Mouse (Mus musculus): ENCODE data around the gene Eef1e1. TPM values are rescaled to one million over a fixed set of nuclear protein-coding genes. Genes with fewer than 3 reads are reported as not detected.
"Not testable (repeated sequence)": the region's sequence is repeated elsewhere in the genome, so short reads cannot be mapped to it uniquely, and the experiment has no call there.

The Eef1e1 gene
- total RNA-seq, 2 experiments from 2014 or later = 20.3 to 24.9 TPM

DNA sequence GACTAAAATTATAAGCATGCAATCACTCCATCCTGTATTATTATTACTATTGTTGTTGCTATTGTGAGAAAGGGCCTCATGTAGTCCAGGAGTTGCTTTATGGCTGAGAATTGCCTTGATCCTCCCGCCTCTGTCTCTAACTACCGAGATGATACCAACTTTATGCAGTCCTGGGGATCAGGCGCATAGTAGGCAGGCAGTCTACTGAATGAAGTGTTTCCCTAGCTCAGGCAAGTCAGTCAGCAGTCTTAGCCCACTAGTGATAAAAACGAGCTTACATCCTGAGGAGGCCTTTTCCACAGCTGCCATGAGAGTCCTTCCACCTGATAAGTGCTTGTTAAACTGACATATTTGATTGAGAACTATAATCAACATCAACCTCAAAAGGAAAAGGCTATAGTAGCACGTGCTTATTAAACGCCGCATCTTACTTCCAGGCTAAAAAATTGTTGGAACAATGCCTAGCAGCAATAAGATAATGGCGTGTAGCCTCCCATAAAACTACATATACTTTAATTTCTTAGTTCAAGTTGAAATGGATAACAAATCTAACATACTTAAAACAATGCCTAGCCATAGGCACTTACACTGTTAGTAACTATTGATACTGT lies 34.5 kb downstream of the Eef1e1 start:
- DNase-seq = no peak

DNA sequence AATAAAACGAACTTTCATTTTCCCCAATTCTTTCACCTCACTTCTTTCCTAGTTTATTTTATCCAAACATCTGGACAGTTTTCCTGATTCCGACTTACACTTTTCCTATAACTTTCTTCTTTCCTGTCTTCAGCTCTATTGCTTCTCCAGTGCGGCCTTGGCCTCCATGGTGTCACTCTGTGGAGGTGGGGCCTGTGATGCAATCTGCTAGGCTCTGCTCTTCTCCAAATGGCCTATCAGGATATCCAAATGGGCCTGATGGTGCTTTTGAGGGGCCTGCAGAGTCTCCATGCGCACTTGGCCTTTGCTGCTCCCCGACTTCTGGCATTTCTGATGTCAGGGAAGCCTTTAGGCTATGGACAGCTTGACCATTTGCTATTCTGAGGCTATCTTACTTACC lies 35.6 kb downstream of the Eef1e1 start:
- no peak for DNase-seq

DNA sequence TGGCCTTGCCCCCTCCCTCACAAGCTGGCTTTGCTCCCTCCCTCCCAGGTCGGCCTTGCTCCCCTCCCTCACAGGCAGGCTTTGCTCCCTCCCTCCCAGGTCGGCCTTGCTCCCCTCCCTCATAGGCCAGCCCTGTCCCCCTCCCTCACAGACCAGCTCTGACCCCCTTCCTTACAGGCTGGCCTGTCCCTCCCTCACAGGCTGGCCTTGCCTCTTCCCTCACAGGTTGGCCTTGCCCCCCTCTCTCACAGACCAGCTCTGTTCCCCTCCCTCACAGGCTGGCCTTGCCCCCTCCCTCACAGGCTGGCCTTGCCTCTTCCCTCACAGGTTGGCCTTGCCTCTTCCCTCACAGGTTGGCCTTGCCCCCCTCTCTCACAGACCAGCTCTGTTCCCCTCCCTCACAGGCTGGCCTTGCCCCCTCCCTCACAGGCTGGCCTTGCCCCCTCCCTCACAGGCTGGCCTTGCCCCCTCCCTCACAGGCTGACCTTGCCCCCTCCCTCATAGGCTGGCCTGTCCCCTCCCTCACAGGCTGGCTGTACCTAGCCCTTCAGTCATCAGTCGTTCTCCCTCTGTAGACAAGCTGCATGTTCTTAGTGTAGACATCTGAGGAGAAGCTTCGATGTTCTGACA lies 40.7 kb downstream of the Eef1e1 start:
- DNase-seq = not testable (repeated sequence)

DNA sequence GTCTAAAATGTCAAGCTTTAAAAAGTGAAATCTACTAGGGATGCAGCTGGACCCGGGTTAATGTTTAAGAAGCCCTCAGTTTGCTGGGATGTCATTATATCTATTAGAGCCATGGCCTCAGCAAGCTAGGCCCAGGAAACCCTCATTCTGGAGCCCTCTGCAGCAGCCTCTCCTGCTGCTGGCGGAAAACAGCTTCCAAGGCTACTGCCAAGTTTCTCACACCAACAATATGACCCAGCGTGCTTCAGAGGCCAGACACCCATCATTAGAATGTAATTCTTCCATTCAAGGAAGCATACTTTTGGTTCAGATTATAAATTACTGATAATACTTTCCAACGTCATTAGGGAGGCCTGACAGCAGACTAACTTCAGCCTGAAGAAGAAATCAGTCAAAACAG lies 42.0 kb downstream of the Eef1e1 start:
- DNase-seq = no peak

DNA sequence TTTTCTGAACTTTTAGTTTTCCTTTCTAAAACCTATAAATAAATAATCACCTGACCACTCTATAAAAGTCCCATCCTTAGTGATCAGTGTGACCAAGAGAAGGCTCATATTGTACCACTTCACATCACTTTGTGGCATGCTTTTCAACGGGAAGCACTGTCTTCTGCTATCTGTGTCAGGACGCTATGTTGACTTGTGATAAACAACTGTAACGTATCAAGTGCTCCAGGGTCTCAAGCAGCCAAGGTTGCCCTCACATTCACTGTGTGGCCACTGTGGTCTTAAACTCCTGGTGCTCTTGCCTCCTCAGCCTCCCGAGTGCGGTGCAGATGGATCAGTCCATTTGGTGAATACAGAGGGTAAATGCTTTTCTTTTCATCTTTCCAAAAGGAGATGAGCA lies 43.2 kb downstream of the Eef1e1 start:
- DNase-seq = no peak

DNA sequence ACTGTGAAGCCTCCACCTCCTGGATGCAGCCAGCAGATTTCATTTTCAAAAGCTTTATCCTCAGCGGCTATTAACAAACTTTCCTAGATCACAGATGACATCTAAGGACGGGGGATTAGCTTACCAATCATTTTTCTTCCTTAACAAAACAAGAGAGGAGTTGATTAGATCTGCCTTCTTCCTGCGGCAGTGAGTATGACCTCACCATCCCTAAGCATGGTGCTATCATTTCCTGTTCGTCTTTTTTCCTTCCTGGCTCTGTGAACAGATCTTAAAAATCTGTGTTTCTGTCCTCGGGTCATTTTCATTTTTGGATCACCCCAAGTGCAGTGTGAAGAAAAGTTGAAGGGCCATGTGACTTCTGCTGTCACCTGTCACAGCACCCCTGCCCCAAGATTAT lies 44.6 kb downstream of the Eef1e1 start:
- DNase-seq = no peak

DNA sequence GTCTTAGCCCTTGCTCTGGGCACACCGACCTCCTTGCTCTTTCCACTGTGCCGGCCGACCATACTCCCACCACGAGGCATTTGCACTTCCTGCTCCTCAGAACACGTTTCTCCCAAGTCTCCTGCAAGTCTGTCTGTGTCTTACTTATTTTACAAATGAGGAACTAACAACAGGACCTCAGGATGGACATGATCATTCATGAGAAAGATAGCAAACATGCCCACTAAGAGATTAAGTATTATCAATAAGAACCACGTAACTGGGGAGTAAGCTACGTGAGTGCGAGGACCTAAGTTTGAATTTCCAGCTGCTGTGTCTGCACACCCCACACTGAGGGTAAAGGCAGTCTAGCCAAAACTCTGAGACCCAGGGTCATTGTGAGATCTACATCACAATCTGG lies 45.3 kb downstream of the Eef1e1 start:
- no peak for DNase-seq

DNA sequence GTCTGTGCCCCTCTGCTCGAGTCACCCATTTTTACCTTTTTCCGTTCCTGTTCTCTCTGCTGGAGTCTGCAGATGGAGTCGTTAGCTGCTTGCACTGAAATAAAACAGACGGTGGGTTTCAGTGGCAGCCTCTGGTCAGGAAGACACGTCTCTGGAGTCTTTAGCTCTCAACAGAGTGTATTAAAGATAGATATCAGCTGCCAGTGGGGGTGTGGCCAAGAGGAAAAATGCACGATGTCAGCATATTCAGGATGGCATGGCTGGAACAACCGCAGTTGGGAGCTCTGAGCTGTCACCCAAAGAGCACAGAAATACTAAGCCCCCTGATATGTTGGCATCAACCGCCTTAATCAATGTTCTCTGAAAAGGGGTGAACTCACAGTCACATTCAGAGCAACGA lies 46.2 kb downstream of the Eef1e1 start:
- no peak for DNase-seq

DNA sequence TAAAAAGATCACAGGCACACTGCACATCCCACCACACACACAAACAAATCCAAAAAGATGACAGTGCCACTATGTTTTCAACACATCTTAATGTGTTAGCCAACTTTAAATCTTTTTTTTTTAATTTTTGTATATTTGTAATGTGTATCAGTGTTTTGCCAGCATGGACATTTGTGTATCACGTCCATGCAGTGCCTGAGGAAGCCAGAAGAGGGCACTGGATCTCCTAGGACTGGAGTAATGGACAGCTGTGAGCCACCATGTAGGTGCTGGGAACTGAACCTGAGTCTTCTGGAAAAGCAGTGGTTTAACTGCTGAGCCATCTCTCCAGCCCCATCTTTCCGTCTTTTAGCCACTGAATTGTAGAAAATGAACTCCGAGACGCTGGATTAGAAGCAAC lies 46.7 kb downstream of the Eef1e1 start:
- no peak for DNase-seq

DNA sequence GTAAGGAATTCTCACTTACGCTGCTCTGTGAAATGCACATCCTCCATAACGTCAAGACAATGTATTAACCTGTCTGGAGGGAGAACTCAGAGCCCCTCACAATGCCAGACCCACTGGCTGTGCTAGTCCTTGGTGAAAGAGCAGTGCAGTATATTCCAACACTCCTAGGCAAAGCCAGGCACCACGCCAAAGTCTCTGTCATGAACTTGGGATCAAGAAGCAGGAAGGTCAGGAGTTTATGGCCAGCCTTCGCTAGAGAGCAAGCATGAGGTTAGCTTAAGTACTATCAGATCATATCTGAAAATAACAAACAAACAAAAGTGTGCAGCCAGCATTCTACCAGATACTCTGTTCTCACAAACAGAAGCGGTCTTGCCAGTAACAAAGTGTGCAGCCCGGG lies 48.5 kb downstream of the Eef1e1 start:
- peak; percentile 47 for DNase-seq

DNA sequence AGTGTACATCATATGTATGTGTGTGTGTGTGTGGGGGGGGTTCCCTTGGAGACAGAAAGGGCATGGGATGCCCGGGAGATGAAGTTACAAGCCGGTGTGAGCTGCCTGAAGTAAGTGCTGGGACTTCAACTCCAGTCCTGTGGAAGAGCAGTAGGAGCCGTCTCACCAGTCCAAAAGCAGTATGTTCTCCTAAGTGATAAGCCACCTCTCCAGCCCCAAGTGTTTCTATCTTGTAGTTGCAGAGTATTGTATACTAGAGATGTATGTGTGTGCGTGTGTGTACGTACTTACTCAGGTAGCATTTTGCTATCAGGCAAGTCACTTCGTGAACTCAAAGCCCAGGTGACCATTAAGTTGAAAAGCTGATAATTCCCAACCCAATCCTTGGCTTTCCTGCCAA lies 51.7 kb downstream of the Eef1e1 start:
- DNase-seq = no peak

DNA sequence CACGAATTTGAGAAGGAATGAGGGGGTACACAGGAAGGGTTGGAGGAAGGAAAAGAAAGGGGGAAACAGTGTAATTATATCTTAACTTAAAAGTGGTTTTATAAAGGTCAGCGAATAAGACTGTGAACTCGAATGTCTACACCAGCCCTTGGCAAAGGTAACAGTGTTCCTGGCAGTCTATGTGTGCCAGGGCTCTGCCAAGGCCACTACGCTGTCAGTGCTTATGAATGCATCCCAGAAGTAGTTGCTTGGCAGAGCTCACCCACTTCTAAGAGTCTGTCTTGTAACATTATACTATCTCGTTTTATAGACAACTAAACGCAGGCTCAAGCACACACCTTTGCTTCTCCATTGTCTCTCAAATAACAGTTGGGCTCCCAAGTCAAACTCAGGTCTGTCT lies 53.5 kb downstream of the Eef1e1 start:
- DNase-seq = no peak

DNA sequence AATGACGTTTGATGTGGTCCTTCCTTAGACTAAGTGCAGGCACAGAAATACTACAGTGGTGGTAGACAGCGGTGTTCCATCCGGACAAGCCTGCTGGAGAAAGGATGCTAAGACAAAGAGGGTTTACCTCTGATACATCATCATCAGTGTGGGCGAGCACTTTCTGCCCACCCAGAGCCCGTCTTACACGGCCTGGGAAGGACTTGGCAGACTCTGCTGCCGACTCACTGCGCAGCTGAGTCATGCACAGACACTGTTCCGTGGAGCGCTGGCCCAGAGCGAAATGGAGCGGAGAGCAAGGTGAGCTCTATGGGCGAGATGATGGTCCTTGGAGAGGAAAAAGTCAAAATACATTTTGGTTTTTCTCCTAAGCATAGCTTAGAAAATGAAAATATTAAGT lies 55.9 kb downstream of the Eef1e1 start:
- DNase-seq = no peak

DNA sequence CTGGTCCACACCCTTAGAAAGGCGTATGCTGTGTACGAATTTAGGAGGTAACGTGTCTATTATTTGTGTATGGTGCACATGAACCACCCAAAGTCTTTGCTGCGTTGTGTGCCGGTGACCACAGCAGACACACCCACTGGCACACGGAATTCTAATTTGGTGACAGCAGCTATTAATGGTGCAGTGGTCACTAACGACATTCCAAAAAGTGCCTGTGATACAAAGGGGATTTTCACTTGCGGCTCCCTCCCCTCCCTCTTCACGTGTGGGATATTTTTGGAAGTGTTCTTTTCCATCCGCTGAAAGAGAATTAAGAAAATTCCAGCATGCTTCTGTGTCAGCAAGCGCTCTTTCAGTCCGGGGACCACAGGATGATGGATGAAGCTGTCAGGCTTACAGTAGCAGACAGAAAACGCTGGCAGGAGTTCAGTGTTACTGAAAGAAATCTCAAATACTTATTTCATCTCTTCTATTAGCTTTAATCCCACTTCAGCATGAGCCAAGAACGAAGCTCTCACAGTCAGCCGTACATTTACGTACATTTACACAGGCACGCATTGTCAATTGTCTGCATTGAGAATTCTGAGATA lies 56.5 kb downstream of the Eef1e1 start:
- no peak for DNase-seq

DNA sequence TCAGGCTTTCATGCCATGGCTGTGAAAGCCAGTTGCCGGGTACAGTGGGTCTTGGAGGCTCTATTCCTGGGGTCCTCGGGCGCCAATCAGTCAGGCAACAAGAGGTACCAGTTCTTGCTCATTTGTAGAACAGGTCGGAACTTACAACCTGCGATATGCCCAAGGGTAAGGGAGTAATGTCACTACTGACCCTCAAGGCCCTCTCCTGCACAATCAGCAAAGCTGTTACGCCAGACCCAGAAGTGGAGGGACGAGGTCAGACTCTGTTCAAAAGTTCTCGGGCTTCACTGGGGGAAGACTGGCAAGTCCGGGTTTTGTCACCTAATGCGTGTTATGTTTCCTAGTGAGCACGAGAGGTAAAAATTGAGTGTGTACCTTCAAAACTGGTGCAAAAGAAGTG lies 58.0 kb downstream of the Eef1e1 start:
- DNase-seq = no peak

DNA sequence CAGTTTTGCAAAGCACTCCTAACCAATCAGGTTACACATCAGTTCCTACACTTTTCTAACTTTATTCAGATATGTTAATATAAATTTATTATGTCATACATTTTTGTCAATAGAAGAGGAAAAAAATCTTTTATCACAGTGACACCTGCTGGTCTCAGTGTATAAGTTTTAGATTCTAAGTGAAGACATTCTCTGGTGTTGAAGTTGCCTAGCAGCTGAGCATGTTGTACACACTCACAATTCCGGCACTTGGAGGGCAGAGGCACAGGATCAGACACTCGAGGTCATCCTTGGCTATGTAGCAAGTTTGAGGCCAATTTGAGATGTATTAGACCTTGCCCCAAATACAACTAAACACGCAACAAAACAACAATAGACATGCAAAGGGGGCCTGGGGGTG lies 61.8 kb downstream of the Eef1e1 start:
- no peak for DNase-seq

DNA sequence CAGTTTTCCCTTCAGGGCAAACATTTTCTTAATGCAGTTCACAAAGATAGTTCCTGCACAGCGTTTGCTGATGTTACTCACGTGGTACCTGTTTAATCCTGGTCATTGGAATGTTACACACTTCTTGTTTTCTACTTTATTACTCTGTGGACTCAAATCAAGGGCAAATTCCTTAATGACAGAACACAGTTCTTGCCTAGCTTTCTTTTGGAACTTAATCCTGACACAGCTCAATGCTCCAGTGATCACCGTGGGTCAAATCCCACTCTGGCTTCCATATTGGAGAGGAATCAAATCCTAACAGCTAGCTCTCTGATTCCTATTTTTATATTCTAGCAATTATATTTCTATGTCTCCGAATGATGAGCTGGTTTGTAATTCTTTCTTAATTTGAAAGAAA lies 62.4 kb downstream of the Eef1e1 start:
- no peak for DNase-seq

Other genes with a start within 250 kb of the Eef1e1 start
- gene Txndc5, start 130.2 kb downstream of the Eef1e1 start, total RNA-seq (2021) = 10 to 100 TPM; 91.8 to 99.1 TPM
- gene Bloc1s5, start 23.9 kb downstream of the Eef1e1 start, total RNA-seq (2021) = 10 to 100 TPM; 12.3 to 12.8 TPM

Measured in heart, postnatal 4 days (tissue).